15 mouse cellular contexts compared by ENCODE assay signal in genomic region chrX:15913795-15914500, GRCm38 (mm10).
DNase-seq lines count a peak whose midpoint lies in the region; ATAC-seq and TF ChIP-seq lines count a peak whose summit lies in the region.
"Had no signal": no experiment of that assay in that cellular context is flagged by ENCODE, and none has a peak within 500 bp of the region (broad histone marks: within the 10 kb centered on the region; RNA-seq: fewer than 3 reads in every experiment).

No protein-coding gene starts in this region.

- no peaks in the 10 kb centered on the region for H3K9me3 ChIP-seq in kidney, postnatal 0 days (replicated peaks; ENCODE audit: low read length)
- no peaks in the 10 kb centered on the region for H3K9me3 ChIP-seq in kidney, embryonic 15.5 days (replicated peaks)
- no peaks in the 10 kb centered on the region for H3K9me3 ChIP-seq in embryonic facial prominence, embryonic 10.5 days
- no peaks in the 10 kb centered on the region for H3K9me3 ChIP-seq in limb, embryonic 14.5 days (ENCODE audit: control insufficient read depth, low read length)
- H3K9me3 ChIP-seq: stomach, embryonic 15.5 days had no signal

- H3K4me1 ChIP-seq in kidney, postnatal 0 days (replicated peaks; ENCODE audit: insufficient read depth, low read length), result no peaks in the 10 kb centered on the region
- no peaks in the 10 kb centered on the region for H3K4me1 ChIP-seq in kidney, embryonic 15.5 days
- no peaks in the 10 kb centered on the region for H3K4me1 ChIP-seq in embryonic facial prominence, embryonic 10.5 days
- no peaks in the 10 kb centered on the region for H3K4me1 ChIP-seq in limb, embryonic 14.5 days (ENCODE audit: control insufficient read depth, insufficient read depth, low read length)
- H3K4me1 ChIP-seq: stomach, embryonic 15.5 days had no signal

- H3K4me3 ChIP-seq in kidney, postnatal 0 days (replicated peaks; ENCODE audit: low read depth, low read length), result no peak overlapping the region
- H3K4me3 ChIP-seq in kidney, embryonic 15.5 days (replicated peaks), result no peak overlapping the region
- H3K4me3 ChIP-seq in embryonic facial prominence, embryonic 10.5 days, result no peak overlapping the region
- no peak overlapping the region for H3K4me3 ChIP-seq in limb, embryonic 14.5 days (replicated peaks; ENCODE audit: low read length)
- H3K4me3 ChIP-seq: heart, adult 2 months; stomach, embryonic 15.5 days had no signal

- no peak for TF ChIP-seq CTCF in kidney, postnatal 0 days (IDR thresholded peaks at IDR 0.05; ENCODE audit: low read depth)
- TF ChIP-seq CTCF in brain, embryonic 14.5 days (IDR thresholded peaks at IDR 0.05; ENCODE audit: borderline replicate concordance, extremely low read depth, insufficient read depth, insufficient read length), result no peak

- 89% methylated on average over 1 of the region's 1 CpGs for WGBS in kidney, postnatal 0 days
- 57% methylated on average over 1 of the region's 1 CpGs for WGBS in kidney, embryonic 15.5 days
- WGBS in embryonic facial prominence, embryonic 10.5 days, result 76% methylated on average over 1 of the region's 1 CpGs
- 75% methylated on average over 1 of the region's 1 CpGs for WGBS in limb, embryonic 14.5 days

- H3K4me2 ChIP-seq in kidney, postnatal 0 days (ENCODE audit: low read length), result no peak overlapping the region
- no peak overlapping the region for H3K4me2 ChIP-seq in kidney, embryonic 15.5 days
- H3K4me2 ChIP-seq in limb, embryonic 14.5 days (replicated peaks; ENCODE audit: low read depth, low read length, severe bottlenecking), result no peak overlapping the region
- H3K4me2 ChIP-seq: stomach, embryonic 15.5 days had no signal

- peak; percentile 5 for DNase-seq in kidney, postnatal 0 days (ENCODE audit: low spot score)
- DNase-seq in brain, embryonic 14.5 days (ENCODE audit: low read depth), result peak; percentile 79
- DNase-seq in embryonic facial prominence, embryonic 10.5 days (ENCODE audit: low spot score), result peak; percentile 7
- DNase-seq in limb, embryonic 14.5 days (ENCODE audit: low spot score), result peak; percentile 58
- DNase-seq in cerebellum, adult 18-20 months, result no peak
- no peak for DNase-seq in spleen, adult 18-20 months
- DNase-seq: cerebellum, postnatal 36 days; heart, adult 2 months; layer of hippocampus, postnatal 36 days had no signal

- no peak for ATAC-seq in kidney, postnatal 0 days (replicated peaks; ENCODE audit: low FRiP score, low read depth)
- no peak; the same call in 1 of the 2 replicates for ATAC-seq in kidney, embryonic 15.5 days (replicated peaks; ENCODE audit: low FRiP score)
- peak; percentile 86 for ATAC-seq in limb, embryonic 14.5 days (ENCODE audit: low FRiP score, low read depth)
- no peak for ATAC-seq in erythroid progenitor cell, adult 5-6 weeks (replicated peaks; ENCODE audit: low FRiP score, poor library complexity, severe bottlenecking)
- ATAC-seq: intestine, embryonic 16.5 days had no signal

- no peak for TF ChIP-seq POLR2A in brain, embryonic 14.5 days (IDR thresholded peaks at IDR 0.05; ENCODE audit: borderline replicate concordance, extremely low read depth, insufficient read depth, insufficient read length, poor library complexity, severe bottlenecking)
- TF ChIP-seq POLR2A in limb, embryonic 14.5 days (IDR thresholded peaks at IDR 0.05; ENCODE audit: borderline replicate concordance, extremely low read depth, insufficient read depth, insufficient read length), result no peak

- H3K36me3 ChIP-seq in kidney, postnatal 0 days (ENCODE audit: insufficient read depth, low read length), result no peaks in the 10 kb centered on the region
- no peaks in the 10 kb centered on the region for H3K36me3 ChIP-seq in kidney, embryonic 15.5 days
- no peaks in the 10 kb centered on the region for H3K36me3 ChIP-seq in embryonic facial prominence, embryonic 10.5 days (replicated peaks)
- no peaks in the 10 kb centered on the region for H3K36me3 ChIP-seq in limb, embryonic 14.5 days (ENCODE audit: control insufficient read depth, insufficient read depth, low read length)
- H3K36me3 ChIP-seq: stomach, embryonic 15.5 days had no signal

- H3K27ac ChIP-seq in kidney, postnatal 0 days, result no peak overlapping the region
- no peak overlapping the region for H3K27ac ChIP-seq in kidney, embryonic 15.5 days
- no peak overlapping the region for H3K27ac ChIP-seq in embryonic facial prominence, embryonic 10.5 days (replicated peaks)
- no peak overlapping the region for H3K27ac ChIP-seq in limb, embryonic 14.5 days (replicated peaks; ENCODE audit: low read depth, low read length)
- H3K27ac ChIP-seq: heart, adult 2 months; liver, embryonic 14.5 days; stomach, embryonic 15.5 days had no signal

- H3K9ac ChIP-seq in kidney, postnatal 0 days (ENCODE audit: low read depth, low read length), result no peak overlapping the region
- H3K9ac ChIP-seq in kidney, embryonic 15.5 days, result no peak overlapping the region
- no peak overlapping the region for H3K9ac ChIP-seq in limb, embryonic 14.5 days (ENCODE audit: low read depth, low read length, severe bottlenecking)
- H3K9ac ChIP-seq: liver, embryonic 14.5 days; stomach, embryonic 15.5 days had no signal

- no peaks in the 10 kb centered on the region for H3K27me3 ChIP-seq in kidney, postnatal 0 days (ENCODE audit: insufficient read depth, low read length)
- H3K27me3 ChIP-seq in kidney, embryonic 15.5 days, result no peaks in the 10 kb centered on the region
- no peaks in the 10 kb centered on the region for H3K27me3 ChIP-seq in embryonic facial prominence, embryonic 10.5 days (replicated peaks; ENCODE audit: low read depth, poor library complexity, severe bottlenecking)
- H3K27me3 ChIP-seq in limb, embryonic 14.5 days (ENCODE audit: control insufficient read depth, insufficient read depth, low read length), result no peaks in the 10 kb centered on the region
- H3K27me3 ChIP-seq: CH12.LX; stomach, embryonic 15.5 days had no signal

Comparison
In these comparisons a context has a peak if more than half of its experiments do, and no peak if none do; other contexts are left out.
1. DNase-seq: peak in kidney, postnatal 0 days (single experiment), brain, embryonic 14.5 days (single experiment), embryonic facial prominence, embryonic 10.5 days (single experiment) and limb, embryonic 14.5 days (single experiment); none in cerebellum, adult 18-20 months (0 of 2) and spleen, adult 18-20 months (0 of 2).